Mouse (Mus musculus) lung, embryonic 15.5 days (tissue): ENCODE results near the gene Sytl4. TPM values are rescaled to one million over a fixed set of nuclear protein-coding genes. Genes with fewer than 3 reads are reported as not detected.

Experiments used
- ATAC-seq: fragments of 200-750 bp; cut with Nextera tagmentation; 2 replicates; pipeline ENCODE4 v1.8.0; 2017; ENCODE audit warnings: moderate number of reproducible peaks, borderline replicate concordance; ENCODE audit not compliant: low FRiP score, low TSS enrichment; ENCODE audit errors: extremely low read depth
- H3K27ac ChIP-seq: fragments of 300-500 bp; sonication (generic); 2 replicates; pipeline ENCODE4 v1.5.1; 2015; ENCODE audit warnings: moderate library complexity, mild to moderate bottlenecking, inconsistent platforms
- H3K27me3 ChIP-seq: fragments of 300-500 bp; sonication (generic); 2 replicates; pipeline ENCODE4 v1.6.1; 2015; ENCODE audit warnings: inconsistent platforms
- H3K36me3 ChIP-seq: fragments of 300-500 bp; sonication (generic); 2 replicates; pipeline ENCODE4 v1.6.1; 2015; ENCODE audit warnings: inconsistent platforms
- H3K4me1 ChIP-seq: fragments of 300-500 bp; sonication (generic); 2 replicates; pipeline ENCODE4 v1.6.1; 2015; ENCODE audit warnings: inconsistent platforms
- H3K4me2 ChIP-seq: fragments of 300-500 bp; sonication (generic); 2 replicates; pipeline ENCODE4 v1.6.1; 2015; ENCODE audit warnings: inconsistent platforms, mild to moderate bottlenecking, moderate library complexity
- H3K4me3 ChIP-seq: fragments of 300-500 bp; sonication (generic); 2 replicates; pipeline ENCODE4 v1.5.1; 2015; ENCODE audit warnings: mild to moderate bottlenecking, inconsistent platforms
- H3K9ac ChIP-seq: fragments of 300-500 bp; sonication (generic); 2 replicates; pipeline ENCODE4 v1.6.1; 2015; ENCODE audit warnings: inconsistent platforms
- H3K9me3 ChIP-seq: fragments of 300-500 bp; sonication (generic); 2 replicates; pipeline ENCODE4 v1.6.1; 2016; ENCODE audit warnings: inconsistent platforms
- WGBS: fragments of 180-500 bp; shearing (Covaris S2); methylation state at CpG from one replicate; pipeline ENCODE4 v1.1.7; 2015; 5-methylcytosine and 5-hydroxymethylcytosine counted together
- polyA plus RNA-seq: library from polyadenylated mRNA; unstranded; fragments of >200 nt; fragmentation: Nextera tagmentation; extraction: Ambion mirVana; gene quantifications from 2 replicates; pipeline ENCODE4 v1.2.1, GENCODE M21; 2015

Gene Sytl4
- 6.0 and 6.3 TPM in 2 replicates for polyA plus RNA-seq

DNA sequence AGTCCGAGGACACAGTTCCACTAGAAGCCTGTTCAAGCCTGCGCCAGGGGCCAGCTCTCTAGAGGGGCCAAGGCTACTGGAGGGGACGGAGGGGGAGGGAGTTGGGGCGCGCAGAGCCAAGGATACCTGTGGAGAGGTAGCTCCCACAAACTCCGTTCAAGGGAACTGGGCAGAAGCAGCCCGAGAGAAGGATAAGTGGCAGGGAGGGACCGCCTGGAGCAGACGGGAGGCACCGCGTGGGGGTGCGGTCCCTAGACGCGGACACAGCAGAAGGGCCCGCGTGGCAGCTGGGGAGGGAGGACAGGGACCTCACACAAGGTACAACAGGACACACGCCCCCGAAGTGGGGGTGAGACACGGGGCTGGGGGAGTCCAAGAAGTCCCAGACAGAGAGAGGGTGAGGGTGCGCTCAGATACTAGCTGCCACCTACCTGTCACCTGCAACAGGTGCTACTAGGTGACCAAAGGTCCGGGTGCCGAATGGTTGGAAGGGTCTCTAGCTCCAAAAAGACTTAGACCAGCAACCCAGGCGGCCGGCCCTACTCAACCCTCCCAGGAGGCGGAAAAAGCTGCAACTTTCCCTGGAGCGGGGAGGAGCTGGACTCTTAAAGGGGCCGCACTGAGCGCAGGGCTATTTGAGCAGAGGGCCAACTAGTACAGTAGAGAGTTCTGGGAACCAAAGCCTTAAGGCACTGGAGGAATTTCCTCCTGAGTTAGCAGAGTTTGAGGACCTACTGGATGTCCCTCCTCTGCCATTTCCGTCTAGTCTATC, at the start of gene Sytl4:
TSS of gene Sytl4 (minus strand) at position 582 of the 772 bp plus-strand sequence.
- Histone ChIP-seq H3K27ac (no peak within 1 kb of the TSS), H3K9me3 (no peaks in the 10 kb centered on the region), H3K27me3 (no peaks in the 10 kb centered on the region), H3K4me1 (no peaks in the 10 kb centered on the region), H3K4me3 (peak within 1 kb of the TSS; percentile 55), H3K4me2 (peak within 1 kb of the TSS; percentile 72), H3K9ac (peak within 1 kb of the TSS; percentile 47), H3K36me3 (no peaks in the 10 kb centered on the region)
- ATAC-seq, result peak; percentile 85
- 8% methylated on average over 29 of the region's 29 CpGs for WGBS

GRCm38 (mm10) chrX:134020664-134021063, 39.1 kb upstream of the Sytl4 start:
- H3K4me3 ChIP-seq, result no peak overlapping the region
- H3K27me3 ChIP-seq, result no peaks in the 10 kb centered on the region
- no peak overlapping the region for H3K4me2 ChIP-seq
- WGBS, result 35% methylated on average over 5 of the region's 5 CpGs
- no peak for ATAC-seq
- H3K4me1 ChIP-seq, result no peaks in the 10 kb centered on the region
- no peaks in the 10 kb centered on the region for H3K9me3 ChIP-seq
- H3K27ac ChIP-seq, result no peak overlapping the region
- H3K9ac ChIP-seq, result no peak overlapping the region
- H3K36me3 ChIP-seq, result no peaks in the 10 kb centered on the region

DNA sequence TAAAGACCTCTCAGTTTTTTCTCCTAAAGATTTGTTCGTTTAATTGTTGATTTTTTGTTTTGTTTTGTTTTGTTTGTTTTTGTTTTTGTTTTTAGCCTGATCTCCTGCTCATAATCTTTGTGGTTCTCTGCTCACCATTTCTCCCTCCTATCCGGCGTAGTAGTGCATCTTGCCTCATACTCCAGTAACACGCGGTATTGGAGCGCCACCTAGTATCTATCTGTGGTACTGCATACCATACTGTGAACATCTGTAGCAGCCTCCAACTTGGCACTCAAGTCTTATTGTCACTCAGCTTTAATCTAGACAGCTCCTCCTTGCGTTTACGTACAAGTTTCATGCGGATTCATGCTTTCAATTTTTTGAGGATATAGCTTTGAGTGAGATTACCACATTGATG, 37.4 kb upstream of the Sytl4 start:
- H3K36me3 ChIP-seq, result no peaks in the 10 kb centered on the region
- H3K9ac ChIP-seq, result no peak overlapping the region
- no peaks in the 10 kb centered on the region for H3K27me3 ChIP-seq
- H3K9me3 ChIP-seq, result no peaks in the 10 kb centered on the region
- H3K4me3 ChIP-seq, result no peak overlapping the region
- ATAC-seq, result peak; percentile 73; the same call in 1 of the 2 replicates
- H3K4me1 ChIP-seq, result no peaks in the 10 kb centered on the region
- 15% methylated on average over 9 of the region's 9 CpGs for WGBS
- H3K27ac ChIP-seq, result no peak overlapping the region
- no peak overlapping the region for H3K4me2 ChIP-seq

DNA sequence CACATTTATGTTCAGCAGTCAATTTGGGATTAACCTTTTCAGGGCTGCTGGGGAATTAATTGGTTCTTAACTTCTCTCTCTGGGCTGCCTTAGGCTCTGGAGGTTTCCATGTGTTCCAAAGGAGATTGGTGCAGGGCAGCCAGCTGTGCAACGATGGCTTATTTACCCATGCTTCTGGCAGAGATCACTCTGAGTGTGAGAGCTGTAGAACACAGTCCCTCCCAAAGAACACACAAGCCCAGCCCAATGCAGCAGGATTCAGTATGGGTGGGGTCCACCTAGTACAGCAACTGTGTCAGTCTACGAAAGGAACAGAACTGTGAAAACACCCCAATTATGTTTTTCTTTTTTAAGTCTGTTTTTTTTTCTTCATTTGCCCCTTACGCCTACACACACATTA, 14.3 kb upstream of the Sytl4 start:
- WGBS, result 61% methylated on average over 3 of the region's 3 CpGs
- Histone ChIP-seq H3K4me1 (no peaks in the 10 kb centered on the region), H3K9me3 (no peaks in the 10 kb centered on the region), H3K4me3 (no peak overlapping the region), H3K36me3 (no peaks in the 10 kb centered on the region), H3K27ac (no peak overlapping the region), H3K27me3 (no peaks in the 10 kb centered on the region), H3K9ac (no peak overlapping the region), H3K4me2 (no peak overlapping the region)
- no peak for ATAC-seq

GRCm38 (mm10) chrX:133964615-133965014, 17.0 kb downstream of the Sytl4 start:
- no peak overlapping the region for H3K4me3 ChIP-seq
- H3K4me2 ChIP-seq, result no peak overlapping the region
- H3K27me3 ChIP-seq, result no peaks in the 10 kb centered on the region
- H3K36me3 ChIP-seq, result no peaks in the 10 kb centered on the region
- H3K9me3 ChIP-seq, result no peaks in the 10 kb centered on the region
- no peak for ATAC-seq
- H3K4me1 ChIP-seq, result no peaks in the 10 kb centered on the region
- WGBS, result 60% methylated on average over 2 of the region's 2 CpGs
- H3K27ac ChIP-seq, result no peak overlapping the region
- no peak overlapping the region for H3K9ac ChIP-seq

- Histone ChIP-seq H3K27ac (no peak overlapping the region), H3K9me3 (no peaks in the 10 kb centered on the region), H3K4me2 (no peak overlapping the region), H3K4me1 (no peaks in the 10 kb centered on the region), H3K36me3 (no peaks in the 10 kb centered on the region), H3K4me3 (no peak overlapping the region), H3K27me3 (no peaks in the 10 kb centered on the region), H3K9ac (no peak overlapping the region)
- WGBS, result 67% methylated on average over 2 of the region's 2 CpGs
- ATAC-seq, result no peak
Observed at GRCm38 (mm10) chrX:133960617-133961016, 21.0 kb downstream of the Sytl4 start.

DNA sequence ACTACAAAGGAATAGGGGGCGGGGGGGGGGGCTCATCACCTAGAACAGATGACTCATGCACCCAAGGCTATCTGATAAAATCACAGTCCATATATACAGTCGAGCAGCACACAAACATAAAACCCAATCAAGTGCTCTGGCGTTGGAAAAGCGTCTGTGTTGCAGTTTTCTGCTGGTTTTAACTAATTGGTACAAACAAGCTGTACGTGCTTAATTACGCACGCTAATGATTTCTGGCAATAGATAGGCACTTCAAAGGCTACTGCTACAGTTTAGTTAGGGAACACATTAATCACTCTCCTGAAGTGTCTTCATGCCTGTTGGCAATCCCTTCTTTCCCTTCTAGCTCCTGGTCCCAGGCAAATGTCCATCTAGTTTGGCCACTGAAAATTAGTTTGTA, 27.0 kb downstream of the Sytl4 start:
- Histone ChIP-seq H3K27me3 (no peaks in the 10 kb centered on the region), H3K9ac (no peak overlapping the region), H3K36me3 (no peaks in the 10 kb centered on the region), H3K4me3 (no peak overlapping the region), H3K4me2 (no peak overlapping the region), H3K9me3 (no peaks in the 10 kb centered on the region), H3K4me1 (no peaks in the 10 kb centered on the region), H3K27ac (no peak overlapping the region)
- 28% methylated on average over 7 of the region's 7 CpGs for WGBS
- ATAC-seq, result no peak

DNA sequence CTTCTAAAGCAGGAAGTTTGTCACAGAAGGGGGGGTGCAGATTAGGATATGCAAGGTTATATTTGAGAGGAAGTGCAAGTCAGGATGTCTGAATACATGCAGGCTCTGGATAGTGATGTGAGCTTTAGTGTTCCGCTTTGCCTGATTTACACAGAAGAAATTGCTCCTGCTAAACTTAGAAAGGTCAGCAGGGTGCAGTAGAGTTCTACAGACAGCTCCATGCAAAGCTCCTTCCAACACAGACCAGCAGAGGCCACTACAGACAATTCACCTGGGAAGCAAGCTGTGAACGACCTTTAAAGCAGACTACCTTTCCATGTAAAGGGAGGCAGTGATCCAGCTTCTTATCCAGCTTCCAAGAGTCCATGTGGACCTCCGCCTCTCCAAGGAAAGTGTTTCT, 34.2 kb downstream of the Sytl4 start:
- Histone ChIP-seq H3K9ac (no peak overlapping the region), H3K36me3 (no peaks in the 10 kb centered on the region), H3K4me2 (no peak overlapping the region), H3K4me1 (no peaks in the 10 kb centered on the region), H3K4me3 (no peak overlapping the region), H3K27me3 (no peaks in the 10 kb centered on the region), H3K9me3 (no peaks in the 10 kb centered on the region), H3K27ac (no peak overlapping the region)
- 22% methylated on average over 3 of the region's 3 CpGs for WGBS
- ATAC-seq, result no peak; the same call in 1 of the 2 replicates

DNA sequence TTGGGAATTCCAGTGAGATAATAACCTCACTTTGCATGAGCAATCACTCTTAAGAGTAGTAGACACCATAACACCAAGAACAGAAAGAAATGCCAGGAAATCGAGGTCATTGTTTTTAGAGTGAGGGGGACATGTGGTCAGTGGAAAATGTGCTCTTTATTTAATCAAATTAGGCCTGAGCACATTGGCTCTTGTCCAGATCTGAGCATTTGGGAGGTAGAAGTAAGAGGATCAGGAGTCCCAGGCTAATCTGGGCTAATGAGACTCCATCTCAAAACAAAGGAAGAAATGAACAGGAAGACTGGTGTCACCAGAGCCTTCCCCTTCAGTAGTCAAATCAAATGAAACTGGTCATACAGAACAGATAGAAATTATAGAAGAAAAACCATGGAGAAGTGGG, 42.1 kb downstream of the Sytl4 start:
- Histone ChIP-seq H3K9ac (no peak overlapping the region), H3K4me2 (no peak overlapping the region), H3K9me3 (no peaks in the 10 kb centered on the region), H3K27me3 (no peaks in the 10 kb centered on the region), H3K4me3 (no peak overlapping the region), H3K36me3 (no peaks in the 10 kb centered on the region), H3K4me1 (no peaks in the 10 kb centered on the region), H3K27ac (no peak overlapping the region)
- ATAC-seq, result no peak
- WGBS, result 44% methylated on average over 1 of the region's 1 CpGs

- H3K4me2 ChIP-seq, result no peak overlapping the region
- H3K36me3 ChIP-seq, result no peaks in the 10 kb centered on the region
- H3K27me3 ChIP-seq, result no peaks in the 10 kb centered on the region
- no peaks in the 10 kb centered on the region for H3K4me1 ChIP-seq
- no peak overlapping the region for H3K9ac ChIP-seq
- WGBS, result 68% methylated on average over 4 of the region's 4 CpGs
- ATAC-seq, result no peak
- H3K4me3 ChIP-seq, result no peak overlapping the region
- H3K9me3 ChIP-seq, result no peaks in the 10 kb centered on the region
- H3K27ac ChIP-seq, result no peak overlapping the region
Observed at GRCm38 (mm10) chrX:133936605-133937225, 44.9 kb downstream of the Sytl4 start.

DNA sequence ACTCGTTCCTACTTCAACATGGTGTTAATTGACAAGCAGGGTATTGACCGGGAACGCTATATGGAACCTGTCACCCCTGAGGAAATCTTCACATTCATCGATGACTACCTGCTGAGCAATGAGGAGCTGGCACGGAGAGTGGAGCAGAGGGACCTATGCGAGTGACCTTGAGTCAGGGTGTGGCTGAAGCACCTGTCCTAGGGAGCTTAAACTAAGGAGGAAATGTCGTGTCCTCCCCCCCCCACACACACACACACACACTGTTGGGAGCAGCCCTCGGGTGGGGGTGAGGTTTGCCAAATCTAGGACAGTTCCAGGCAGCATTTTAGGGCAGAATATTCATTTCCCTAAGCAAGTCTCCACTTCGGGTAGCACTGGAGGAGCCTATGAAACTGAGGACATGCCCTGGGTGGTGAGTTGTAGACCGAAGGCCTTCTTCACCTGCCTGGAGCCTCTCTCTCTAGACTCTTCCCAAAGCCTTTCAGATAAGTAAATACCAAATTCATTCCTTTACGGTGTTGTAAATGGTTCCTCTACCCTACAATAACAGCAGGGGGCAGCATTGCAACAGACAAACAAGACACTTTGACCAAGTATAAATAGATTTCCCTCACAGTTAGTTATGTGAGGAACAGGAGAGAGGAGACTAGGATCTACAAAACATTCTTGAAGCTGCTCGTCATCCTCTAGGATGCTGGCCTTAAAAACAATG, 50.2 kb downstream of the Sytl4 start:
- ATAC-seq, result no peak
- H3K4me3 ChIP-seq, result no peak overlapping the region
- H3K4me1 ChIP-seq, result no peaks in the 10 kb centered on the region
- H3K27ac ChIP-seq, result no peak overlapping the region
- H3K9me3 ChIP-seq, result no peaks in the 10 kb centered on the region
- no peak overlapping the region for H3K4me2 ChIP-seq
- H3K36me3 ChIP-seq, result no peaks in the 10 kb centered on the region
- no peaks in the 10 kb centered on the region for H3K27me3 ChIP-seq
- 60% methylated on average over 12 of the region's 12 CpGs for WGBS
- no peak overlapping the region for H3K9ac ChIP-seq

DNA sequence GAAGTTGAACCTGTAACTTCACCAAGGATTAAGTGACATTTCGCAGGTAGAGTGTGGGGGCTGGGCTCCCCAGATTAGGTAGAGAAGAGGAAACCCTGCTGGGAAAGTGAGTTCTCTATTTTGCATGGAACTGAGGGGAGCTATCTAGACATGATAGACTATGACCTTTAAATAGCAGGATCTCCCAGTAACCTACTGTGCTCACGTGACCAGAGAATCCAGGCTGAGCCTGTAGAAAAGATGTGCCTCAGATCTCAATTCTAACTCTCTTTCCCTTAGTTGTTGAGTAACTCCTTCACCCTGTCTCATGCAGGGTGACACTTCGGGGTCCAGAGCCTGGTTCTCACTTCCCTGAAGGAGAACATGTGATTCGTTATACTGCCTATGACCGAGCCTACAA, 54.9 kb downstream of the Sytl4 start:
- Histone ChIP-seq H3K4me2 (no peak overlapping the region), H3K36me3 (no peaks in the 10 kb centered on the region), H3K4me3 (no peak overlapping the region), H3K4me1 (no peaks in the 10 kb centered on the region), H3K27me3 (no peaks in the 10 kb centered on the region; the same call in 1 of the 2 replicates), H3K9ac (no peak overlapping the region), H3K9me3 (no peaks in the 10 kb centered on the region), H3K27ac (no peak overlapping the region)
- ATAC-seq, result no peak
- 80% methylated on average over 5 of the region's 5 CpGs for WGBS
